Mouse (Mus musculus): Measurements from ENCODE around the gene Unc13b. TPM values are rescaled to one million over a fixed set of nuclear protein-coding genes. Genes with fewer than 3 reads are reported as not detected.

Gene Unc13b
- total RNA-seq, 2 experiments from 2014 or later: 14.0 to 17.4 TPM

GRCm38 (mm10) chr4:43309696-43310338 is 251.1 kb downstream of the Unc13b start:
- no peak for DNase-seq (ENCODE audit: low spot score in 2 of 2)

Other genes with a start within 250 kb of the Unc13b start
- gene Fam205a1, start 205.1 kb upstream of the Unc13b start, total RNA-seq (2021): not detected
- gene Gm12394, start 202.2 kb upstream of the Unc13b start, total RNA-seq (2021): under 1 TPM; 0.11 TPM
- gene Fam205c, start 184.7 kb upstream of the Unc13b start, total RNA-seq (2021): not detected
- 1 to 10 TPM; 3.4 to 5.4 TPM for gene Phf24, start 142.3 kb upstream of the Unc13b start, total RNA-seq (2021)
- gene Dnajb5, start 109.1 kb upstream of the Unc13b start, total RNA-seq (2021): 10 to 100 TPM; 17.7 to 19.1 TPM
- not detected for gene 1700022I11Rik, start 89.3 kb upstream of the Unc13b start, total RNA-seq (2021)
- gene Vcp, start 58.4 kb upstream of the Unc13b start, total RNA-seq (2021): 100 to 1,000 TPM; 283 to 294 TPM
- 10 to 100 TPM; 11.7 to 14.9 TPM for gene Fancg, start 48.4 kb upstream of the Unc13b start, total RNA-seq (2021)
- gene Pigo, start 33.1 kb upstream of the Unc13b start, total RNA-seq (2021): 10 to 100 TPM; 21.7 to 25.0 TPM
- gene Stoml2, start 27.2 kb upstream of the Unc13b start, total RNA-seq (2021): 100 to 1,000 TPM; 193 to 202 TPM
- 10 to 100 TPM; 37.6 to 40.8 TPM for gene Fam214b, start 12.7 kb upstream of the Unc13b start, total RNA-seq (2021)
- under 1 TPM; 0.68 to 0.90 TPM for gene Atp8b5, start 208.2 kb downstream of the Unc13b start, total RNA-seq (2021)